Mouse (Mus musculus): ENCODE measurements around the gene Shpk.

Shpk gene

GRCm38 (mm10) chr11:73223966-73224365 lies 24.7 kb downstream of the Shpk start:
- TF ChIP-seq GATA4 (IDR thresholded peaks at IDR 0.05; ENCODE audit: insufficient replicate concordance, low read length): no peak

GRCm38 (mm10) chr11:73225856-73226255 lies 26.6 kb downstream of the Shpk start:
- TF ChIP-seq GATA4 (IDR thresholded peaks at IDR 0.05; ENCODE audit: insufficient replicate concordance, low read length): no peak

GRCm38 (mm10) chr11:73228881-73229280 lies 29.6 kb downstream of the Shpk start:
- TF ChIP-seq GATA4 (IDR thresholded peaks at IDR 0.05; ENCODE audit: insufficient replicate concordance, low read length): no peak

DNA sequence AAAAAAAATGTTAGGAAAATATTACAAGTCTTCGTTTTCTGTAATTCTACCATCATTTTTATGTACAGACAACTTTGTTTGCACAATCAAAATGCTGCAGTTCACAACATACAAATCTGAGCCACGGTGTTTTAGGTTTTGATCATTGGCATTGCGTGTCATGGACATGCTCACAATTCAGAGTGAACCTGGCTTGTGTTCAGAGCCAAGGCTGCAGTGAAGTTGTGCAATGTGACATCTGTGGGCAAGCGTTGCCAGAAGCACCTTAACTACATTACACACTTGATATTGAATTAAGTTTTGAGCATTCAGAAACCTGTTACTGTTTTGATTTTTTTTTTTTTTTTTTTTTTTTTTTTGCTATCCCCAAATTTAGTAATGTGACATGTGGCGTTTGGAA lies 30.8 kb downstream of the Shpk start:
- TF ChIP-seq GATA4 (IDR thresholded peaks at IDR 0.05; ENCODE audit: insufficient replicate concordance, low read length): no peak

DNA sequence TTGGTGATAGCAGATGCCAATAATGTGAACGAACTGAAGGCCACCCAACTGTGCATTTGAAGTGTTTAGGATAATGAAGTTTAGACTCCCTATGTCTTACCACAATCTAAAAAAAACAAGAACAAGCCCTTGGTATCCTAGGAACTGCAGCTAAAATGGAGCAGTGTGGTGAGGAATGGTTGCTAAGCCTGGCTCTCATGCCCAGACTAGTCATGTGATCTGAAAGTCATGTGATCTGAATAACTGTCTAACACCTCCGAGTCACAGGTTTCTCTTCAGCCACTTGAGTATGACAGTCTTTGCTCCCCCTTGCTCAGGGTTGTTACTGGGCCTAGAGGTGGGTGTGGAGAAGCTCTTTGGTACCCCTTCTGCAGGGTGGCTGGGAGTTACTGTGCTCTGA lies 33.3 kb downstream of the Shpk start:
- no peak for TF ChIP-seq GATA4 (IDR thresholded peaks at IDR 0.05; ENCODE audit: insufficient replicate concordance, low read length)

DNA sequence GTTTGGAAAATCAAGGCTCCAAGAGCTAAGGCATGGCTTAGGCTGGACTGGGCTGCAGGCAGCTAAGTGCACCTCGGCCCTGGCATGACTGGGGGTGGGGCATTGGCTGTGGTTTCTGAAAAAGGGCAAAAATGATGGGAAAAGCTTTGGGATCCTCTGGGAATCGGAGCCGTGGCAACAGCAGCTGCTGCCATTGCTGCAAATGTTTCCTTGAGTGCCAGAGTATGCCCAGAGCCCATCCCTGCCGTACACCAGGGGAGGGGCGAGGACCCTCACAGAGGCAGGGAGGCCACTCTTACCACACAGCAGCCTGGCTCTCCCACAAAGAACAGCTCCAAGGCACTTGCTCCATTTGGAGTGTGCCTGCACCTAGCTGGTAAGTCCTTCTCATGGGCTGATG lies 34.7 kb downstream of the Shpk start, which contains the start of gene Trpv1:
Trpv1 (plus strand) TSS at position 301 of the 400 bp plus-strand sequence.
- no peak for TF ChIP-seq GATA4 (IDR thresholded peaks at IDR 0.05; ENCODE audit: insufficient replicate concordance, low read length)

DNA sequence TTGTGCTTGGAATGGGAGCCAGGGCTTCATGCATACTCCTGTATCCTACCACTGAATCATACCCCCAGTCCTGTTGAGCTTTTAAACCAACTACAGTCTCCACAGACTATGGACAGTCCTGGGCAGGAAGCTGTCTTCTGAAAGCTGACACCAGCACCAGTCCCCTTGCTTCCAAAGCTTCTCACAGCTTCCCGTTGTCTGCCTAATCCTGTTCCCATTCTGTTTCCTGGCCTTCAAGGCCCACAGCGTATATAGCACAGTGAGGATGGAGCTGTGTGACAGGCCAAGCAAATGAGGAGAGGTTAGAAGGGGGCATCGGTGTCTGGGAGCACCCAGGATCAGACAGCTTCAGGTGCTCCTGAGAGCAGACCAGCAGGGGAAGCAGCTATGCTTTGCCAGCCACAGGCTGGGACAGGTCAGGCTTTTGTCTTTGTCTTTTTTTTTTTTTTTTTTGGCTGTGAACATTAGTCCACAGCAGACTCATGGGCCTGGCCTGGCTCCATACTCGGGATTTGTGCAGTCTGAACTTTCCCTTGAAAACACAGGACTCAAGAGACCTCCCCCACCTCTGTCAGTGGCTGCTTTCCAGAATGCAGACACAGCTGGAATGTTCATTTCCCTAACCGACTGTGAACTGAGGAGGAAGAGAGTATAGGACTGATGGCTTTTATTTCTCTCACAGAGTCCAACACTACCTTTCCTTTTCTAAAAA lies 36.9 kb downstream of the Shpk start:
- TF ChIP-seq GATA4 (IDR thresholded peaks at IDR 0.05; ENCODE audit: insufficient replicate concordance, low read length): no peak

DNA sequence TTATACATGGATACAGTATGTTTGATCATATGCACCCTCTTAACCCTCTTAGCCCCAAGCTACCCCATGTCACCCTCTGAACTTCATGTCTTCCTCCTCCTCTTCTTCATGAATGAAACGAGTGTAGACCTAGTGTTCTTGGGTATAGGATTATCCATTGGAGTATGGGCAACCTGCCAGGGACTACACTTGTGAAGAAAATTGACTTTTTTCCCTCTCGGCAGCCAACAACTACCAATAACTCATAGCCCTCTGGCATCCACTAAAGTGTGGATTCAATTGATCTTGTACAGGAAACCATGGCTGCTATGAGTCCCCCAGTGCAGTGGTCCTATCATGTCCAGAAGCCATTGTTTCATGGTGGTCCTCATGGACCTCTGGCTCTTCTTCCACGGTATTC lies 37.5 kb downstream of the Shpk start:
- no peak for TF ChIP-seq GATA4 (IDR thresholded peaks at IDR 0.05; ENCODE audit: insufficient replicate concordance, low read length)

GRCm38 (mm10) chr11:73242199-73242598 lies 42.9 kb downstream of the Shpk start:
- no peak for TF ChIP-seq GATA4 (IDR thresholded peaks at IDR 0.05; ENCODE audit: insufficient replicate concordance, low read length)

DNA sequence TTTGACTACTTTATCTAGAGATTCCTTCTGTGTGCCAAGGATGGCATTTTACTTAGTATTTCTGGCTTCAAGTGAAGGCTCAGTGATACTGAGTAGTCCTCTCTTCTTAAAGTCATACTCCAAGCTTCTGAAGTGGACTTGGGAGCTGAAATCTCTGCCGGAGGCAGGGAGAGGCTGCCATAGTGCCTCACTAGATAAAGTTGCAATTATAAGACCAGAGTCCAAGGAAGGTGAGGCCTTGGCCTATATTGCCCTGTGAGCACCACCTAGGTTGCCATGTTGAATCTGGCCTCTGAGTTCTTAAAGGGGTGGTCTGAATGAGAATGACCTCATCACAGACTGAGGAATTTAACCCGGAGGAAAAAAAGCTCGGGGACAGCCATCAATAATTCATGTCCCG lies 43.5 kb downstream of the Shpk start:
- no peak for TF ChIP-seq GATA4 (IDR thresholded peaks at IDR 0.05; ENCODE audit: insufficient replicate concordance, low read length)

- TF ChIP-seq GATA4 (IDR thresholded peaks at IDR 0.05; ENCODE audit: insufficient replicate concordance, low read length): no peak
These were observed 58.2 kb downstream of the Shpk start for GRCm38 (mm10) chr11:73257362-73257945.

DNA sequence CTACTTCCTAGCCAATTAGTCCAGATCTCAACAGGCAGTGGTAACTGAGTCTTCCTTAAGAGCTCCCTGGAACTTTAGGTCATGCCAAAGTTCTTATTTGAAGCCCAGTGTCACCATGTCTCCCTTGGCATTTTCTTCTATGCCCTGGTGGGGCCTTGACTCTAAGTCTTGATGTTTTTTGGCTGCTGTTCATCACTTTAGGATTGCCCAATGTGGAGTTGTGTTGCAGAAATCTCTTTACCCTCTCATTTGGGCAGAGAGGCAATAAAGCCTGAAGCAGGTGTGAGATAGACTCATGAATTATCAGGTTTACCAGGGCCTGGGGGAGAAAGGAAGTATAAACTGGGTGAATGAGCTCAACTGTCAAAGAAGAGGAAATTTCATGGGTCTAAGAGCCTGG lies 59.4 kb downstream of the Shpk start:
- no peak for TF ChIP-seq GATA4 (IDR thresholded peaks at IDR 0.05; ENCODE audit: insufficient replicate concordance, low read length)

DNA sequence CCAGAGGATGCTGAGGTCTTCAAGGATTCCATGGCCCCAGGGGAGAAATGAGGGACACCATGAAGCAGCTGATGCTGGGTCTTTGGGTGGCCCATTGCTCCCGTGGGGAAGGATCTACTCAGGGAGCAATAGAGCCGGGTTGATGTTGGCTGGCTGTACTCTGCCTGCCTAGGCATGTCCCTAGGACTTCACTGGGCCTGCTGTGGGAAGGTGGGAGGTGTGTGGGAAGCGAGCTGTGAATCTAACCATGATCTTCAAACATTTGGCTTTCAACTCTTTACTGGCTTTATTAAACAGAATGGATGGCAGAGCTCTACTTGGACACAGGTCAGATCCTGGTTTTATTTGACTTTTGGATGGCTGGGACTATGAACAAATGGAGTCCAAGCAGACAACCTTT lies 61.2 kb downstream of the Shpk start:
- TF ChIP-seq GATA4 (IDR thresholded peaks at IDR 0.05; ENCODE audit: insufficient replicate concordance, low read length): no peak

DNA sequence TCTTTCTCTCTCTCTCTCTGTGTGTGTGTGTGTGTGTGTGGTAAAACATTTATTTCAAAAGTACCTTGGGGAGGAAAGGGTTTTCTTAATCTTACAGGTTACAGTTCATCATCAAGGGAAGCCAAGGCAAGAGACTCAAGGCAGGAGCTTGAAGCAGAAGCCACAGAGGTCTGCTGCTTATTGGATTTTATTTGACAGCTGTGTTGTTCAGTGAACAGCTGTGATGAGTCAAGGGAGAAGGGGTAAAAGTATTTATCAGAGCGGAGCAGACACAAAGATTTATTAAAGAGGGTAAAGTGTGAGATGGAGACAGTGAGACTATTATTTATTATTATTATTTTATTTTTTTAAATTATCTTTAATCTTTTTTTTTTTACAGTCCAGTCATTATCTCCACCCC lies 62.1 kb downstream of the Shpk start:
- no peak for TF ChIP-seq GATA4 (IDR thresholded peaks at IDR 0.05; ENCODE audit: insufficient replicate concordance, low read length)

GRCm38 (mm10) chr11:73267267-73267666 lies 68.0 kb downstream of the Shpk start, which contains the start of gene Trpv3:
Trpv3 (plus strand) TSS chr11:73267388.
- no peak for TF ChIP-seq GATA4 (IDR thresholded peaks at IDR 0.05; ENCODE audit: insufficient replicate concordance, low read length)

All from liver, adult (tissue).